Mouse (Mus musculus): ENCODE data around the gene Chmp4b. TPM values are rescaled to one million over a fixed set of nuclear protein-coding genes. Genes with fewer than 3 reads are reported as not detected.

The Chmp4b gene
- polyA plus RNA-seq, 1 experiment from 2014 or later = 26.4 TPM

- ATAC-seq (ENCODE audit: low FRiP score, low read depth) = no peak
- Histone ChIP-seq H3K9ac (no peak overlapping the region), H3K4me1 (replicated peaks) (no peaks in the 10 kb centered on the region), H3K9me3 (no peaks in the 10 kb centered on the region), H3K36me3 (peaks cover 39% of the 10 kb centered on the region), H3K4me3 (no peak overlapping the region), H3K27me3 (no peaks in the 10 kb centered on the region), H3K27ac (replicated peaks) (no peak overlapping the region), H3K4me2 (no peak overlapping the region)
Observed at GRCm38 (mm10) chr2:154624137-154624536, 27.4 kb upstream of the Chmp4b start.

- no peak for ATAC-seq (ENCODE audit: low FRiP score, low read depth)
- Histone ChIP-seq H3K9me3 (no peaks in the 10 kb centered on the region), H3K36me3 (peaks cover 52% of the 10 kb centered on the region), H3K27ac (replicated peaks) (no peak overlapping the region), H3K4me1 (replicated peaks) (no peaks in the 10 kb centered on the region), H3K9ac (no peak overlapping the region), H3K4me3 (no peak overlapping the region), H3K4me2 (no peak overlapping the region), H3K27me3 (no peaks in the 10 kb centered on the region)
- 84% methylated on average over 5 of the region's 5 CpGs for WGBS
Observed at GRCm38 (mm10) chr2:154630531-154630930, 21.0 kb upstream of the Chmp4b start.

- ATAC-seq (ENCODE audit: low FRiP score, low read depth) = no peak
- Histone ChIP-seq H3K9ac (no peak overlapping the region), H3K27me3 (no peaks in the 10 kb centered on the region), H3K9me3 (no peaks in the 10 kb centered on the region), H3K4me1 (replicated peaks) (no peaks in the 10 kb centered on the region), H3K4me2 (no peak overlapping the region), H3K27ac (replicated peaks) (no peak overlapping the region), H3K36me3 (peaks cover 55% of the 10 kb centered on the region), H3K4me3 (no peak overlapping the region)
- 92% methylated on average over 16 of the region's 16 CpGs for WGBS
Observed at GRCm38 (mm10) chr2:154632203-154632780, 19.2 kb upstream of the Chmp4b start.

- Histone ChIP-seq H3K27me3 (no peaks in the 10 kb centered on the region), H3K9ac (no peak overlapping the region), H3K4me1 (replicated peaks) (no peaks in the 10 kb centered on the region), H3K36me3 (peaks cover 64% of the 10 kb centered on the region), H3K4me2 (no peak overlapping the region), H3K27ac (replicated peaks) (no peak overlapping the region), H3K4me3 (no peak overlapping the region), H3K9me3 (no peaks in the 10 kb centered on the region)
- WGBS = 79% methylated on average over 5 of the region's 5 CpGs
- no peak for ATAC-seq (ENCODE audit: low FRiP score, low read depth)
Observed at GRCm38 (mm10) chr2:154633039-154633742, 18.3 kb upstream of the Chmp4b start.

GRCm38 (mm10) chr2:154633876-154634644, 17.4 kb upstream of the Chmp4b start:
- no peak for ATAC-seq (ENCODE audit: low FRiP score, low read depth)
- no peaks in the 10 kb centered on the region for H3K9me3 ChIP-seq
- no peak overlapping the region for H3K4me3 ChIP-seq
- no peaks in the 10 kb centered on the region for H3K4me1 ChIP-seq (replicated peaks)
- H3K36me3 ChIP-seq = peaks cover 64% of the 10 kb centered on the region
- WGBS = 94% methylated on average over 9 of the region's 9 CpGs
- H3K27ac ChIP-seq (replicated peaks) = no peak overlapping the region
- H3K27me3 ChIP-seq = no peaks in the 10 kb centered on the region
- H3K9ac ChIP-seq = no peak overlapping the region
- H3K4me2 ChIP-seq = no peak overlapping the region

GRCm38 (mm10) chr2:154635826-154636225, 15.7 kb upstream of the Chmp4b start:
- H3K9me3 ChIP-seq = no peaks in the 10 kb centered on the region
- no peaks in the 10 kb centered on the region for H3K4me1 ChIP-seq (replicated peaks)
- ATAC-seq (ENCODE audit: low FRiP score, low read depth) = no peak
- H3K4me2 ChIP-seq = no peak overlapping the region
- H3K9ac ChIP-seq = no peak overlapping the region
- no peak overlapping the region for H3K4me3 ChIP-seq
- peaks cover 62% of the 10 kb centered on the region for H3K36me3 ChIP-seq
- WGBS = 99% methylated on average over 2 of the region's 2 CpGs
- H3K27me3 ChIP-seq = no peaks in the 10 kb centered on the region
- no peak overlapping the region for H3K27ac ChIP-seq (replicated peaks)

GRCm38 (mm10) chr2:154638521-154638920, 13.0 kb upstream of the Chmp4b start:
- Histone ChIP-seq H3K27me3 (no peaks in the 10 kb centered on the region), H3K9me3 (no peaks in the 10 kb centered on the region), H3K9ac (no peak overlapping the region), H3K4me1 (replicated peaks) (no peaks in the 10 kb centered on the region), H3K36me3 (peaks cover 71% of the 10 kb centered on the region), H3K4me2 (no peak overlapping the region), H3K27ac (replicated peaks) (no peak overlapping the region), H3K4me3 (no peak overlapping the region)
- ATAC-seq (ENCODE audit: low FRiP score, low read depth) = no peak
- WGBS = 92% methylated on average over 3 of the region's 3 CpGs

GRCm38 (mm10) chr2:154639115-154639514, 12.4 kb upstream of the Chmp4b start:
- H3K4me3 ChIP-seq = no peak overlapping the region
- H3K27ac ChIP-seq (replicated peaks) = no peak overlapping the region
- H3K9ac ChIP-seq = no peak overlapping the region
- H3K27me3 ChIP-seq = no peaks in the 10 kb centered on the region
- no peaks in the 10 kb centered on the region for H3K4me1 ChIP-seq (replicated peaks)
- 93% methylated on average over 4 of the region's 4 CpGs for WGBS
- no peak overlapping the region for H3K4me2 ChIP-seq
- no peaks in the 10 kb centered on the region for H3K9me3 ChIP-seq
- peaks cover 71% of the 10 kb centered on the region for H3K36me3 ChIP-seq
- no peak for ATAC-seq (ENCODE audit: low FRiP score, low read depth)

- H3K9ac ChIP-seq = no peak overlapping the region
- H3K27me3 ChIP-seq = no peaks in the 10 kb centered on the region
- H3K27ac ChIP-seq (replicated peaks) = no peak overlapping the region
- 85% methylated on average over 8 of the region's 8 CpGs for WGBS
- no peaks in the 10 kb centered on the region for H3K9me3 ChIP-seq
- H3K4me1 ChIP-seq (replicated peaks) = no peaks in the 10 kb centered on the region
- no peak overlapping the region for H3K4me2 ChIP-seq
- ATAC-seq (ENCODE audit: low FRiP score, low read depth) = no peak
- no peak overlapping the region for H3K4me3 ChIP-seq
- peaks cover 58% of the 10 kb centered on the region for H3K36me3 ChIP-seq
Observed at GRCm38 (mm10) chr2:154641176-154641575, 10.3 kb upstream of the Chmp4b start.

GRCm38 (mm10) chr2:154642005-154642459, 9.5 kb upstream of the Chmp4b start:
- no peak overlapping the region for H3K4me3 ChIP-seq
- H3K27ac ChIP-seq (replicated peaks) = no peak overlapping the region
- H3K36me3 ChIP-seq = peaks cover 60% of the 10 kb centered on the region
- H3K9ac ChIP-seq = no peak overlapping the region
- WGBS = 96% methylated on average over 9 of the region's 9 CpGs
- H3K9me3 ChIP-seq = no peaks in the 10 kb centered on the region
- no peaks in the 10 kb centered on the region for H3K27me3 ChIP-seq
- H3K4me1 ChIP-seq (replicated peaks) = no peaks in the 10 kb centered on the region
- no peak overlapping the region for H3K4me2 ChIP-seq
- ATAC-seq (ENCODE audit: low FRiP score, low read depth) = no peak

GRCm38 (mm10) chr2:154642712-154643385, 8.7 kb upstream of the Chmp4b start:
- no peaks in the 10 kb centered on the region for H3K9me3 ChIP-seq
- no peaks in the 10 kb centered on the region for H3K27me3 ChIP-seq
- H3K36me3 ChIP-seq = peaks cover 52% of the 10 kb centered on the region
- no peak overlapping the region for H3K27ac ChIP-seq (replicated peaks)
- WGBS = 93% methylated on average over 6 of the region's 6 CpGs
- no peak overlapping the region for H3K9ac ChIP-seq
- no peak overlapping the region for H3K4me3 ChIP-seq
- no peak for ATAC-seq (ENCODE audit: low FRiP score, low read depth)
- no peaks in the 10 kb centered on the region for H3K4me1 ChIP-seq (replicated peaks)
- no peak overlapping the region for H3K4me2 ChIP-seq

GRCm38 (mm10) chr2:154646634-154647033, 4.9 kb upstream of the Chmp4b start:
- H3K9me3 ChIP-seq = no peaks in the 10 kb centered on the region
- no peak overlapping the region for H3K9ac ChIP-seq
- no peaks in the 10 kb centered on the region for H3K4me1 ChIP-seq (replicated peaks)
- H3K36me3 ChIP-seq = peaks cover 28% of the 10 kb centered on the region
- H3K4me2 ChIP-seq = no peak overlapping the region
- no peaks in the 10 kb centered on the region for H3K27me3 ChIP-seq
- WGBS = 76% methylated on average over 5 of the region's 5 CpGs
- no peak overlapping the region for H3K4me3 ChIP-seq
- ATAC-seq (ENCODE audit: low FRiP score, low read depth) = no peak
- H3K27ac ChIP-seq (replicated peaks) = no peak overlapping the region
